Mouse (Mus musculus) embryonic stem cell, embryonic (primary cell): ENCODE data around the gene Trpc7.

ENCODE experiments used
- CTCF ChIA-PET, 4 experiments: fragments of 300-600 bp in 2 of 4; fragments of 350-600 bp in 2 of 4; sonication (Branson Sonifier 250); formaldehyde crosslinking; loops; one replicate each; lab custom pipeline; 2022; ENCODE audit warnings: inconsistent platforms in 2 of 4; lab: Charles Lee
- POLR2A ChIA-PET, 4 experiments: fragments of 300-600 bp in 2 of 4; fragments of 350-600 bp in 2 of 4; sonication (Branson Sonifier 250); formaldehyde crosslinking; loops; one replicate each; lab custom pipeline; 2022; ENCODE audit warnings: antibody characterized with exemption in 4 of 4, inconsistent platforms in 1 of 4; lab: Charles Lee

The Trpc7 gene

GRCm38 (mm10) chr13:56806776-56807490 lies 88.9 kb downstream of the Trpc7 start:
- ChIA-PET POLR2A (interaction anchor here in 3 of 4 experiments (0.5 to 1.9 kb wide), 10 partner anchors 64 to 463 kb away, joined by 3 to 5 read pairs (median 4); no protein-coding TSS in a partner anchor), CTCF (interaction anchor here (0.5 to 3.4 kb wide), 77 partner anchors 9 to 1607 kb away, joined by 3 to 56 read pairs (median 4); no protein-coding TSS in a partner anchor)

- ChIA-PET CTCF (interaction anchor here in 3 of 4 experiments (0.9 to 3.4 kb wide), 8 partner anchors 11 to 464 kb away, joined by 3 to 56 read pairs (median 14); no protein-coding TSS in a partner anchor), POLR2A (interaction anchor here in 1 of 4 experiments (1.2 kb wide), 1 partner anchor 129 kb away, joined by 3 read pairs; no protein-coding TSS in a partner anchor)
Measured at GRCm38 (mm10) chr13:56805131-56805530, 90.7 kb downstream of the Trpc7 start.

GRCm38 (mm10) chr13:56797459-56797858 lies 98.3 kb downstream of the Trpc7 start:
- ChIA-PET CTCF (interaction anchor here in 1 of 4 experiments (1.0 kb wide), 1 partner anchor 9 kb away, joined by 3 read pairs; no protein-coding TSS in a partner anchor), POLR2A (no interaction called here)

GRCm38 (mm10) chr13:56795501-56795900 lies 100.3 kb downstream of the Trpc7 start:
- ChIA-PET CTCF (interaction anchor here in 1 of 4 experiments (1.0 to 2.0 kb wide), 3 partner anchors 11 to 473 kb away, joined by 4 to 7 read pairs (median 5); no protein-coding TSS in a partner anchor), POLR2A (no interaction called here)

GRCm38 (mm10) chr13:56794441-56794840 lies 101.4 kb downstream of the Trpc7 start:
- CTCF ChIA-PET: interaction anchor here in 3 of 4 experiments (0.5 to 2.0 kb wide), 8 partner anchors 8 to 518 kb away, joined by 3 to 7 read pairs (median 3); no protein-coding TSS in a partner anchor
- POLR2A ChIA-PET: interaction anchor here in 2 of 4 experiments (0.7 kb wide), 2 partner anchors 124 to 224 kb away, joined by 4 to 5 read pairs; no protein-coding TSS in a partner anchor

- POLR2A ChIA-PET: no interaction called here
- CTCF ChIA-PET: interaction anchor here in 1 of 4 experiments (1.4 kb wide), 1 partner anchor 14 kb away, joined by 5 read pairs; no protein-coding TSS in a partner anchor
Measured at GRCm38 (mm10) chr13:56792844-56793243, 102.9 kb downstream of the Trpc7 start.

GRCm38 (mm10) chr13:56790683-56791082 lies 105.1 kb downstream of the Trpc7 start:
- ChIA-PET CTCF (interaction anchor here in 3 of 4 experiments (0.6 to 1.7 kb wide), 7 partner anchors 16 to 952 kb away, joined by 3 to 5 read pairs (median 3); no protein-coding TSS in a partner anchor), POLR2A (no interaction called here)

- CTCF ChIA-PET: no interaction called here
- POLR2A ChIA-PET: no interaction called here
Measured at GRCm38 (mm10) chr13:56782621-56783020, 113.2 kb downstream of the Trpc7 start.

GRCm38 (mm10) chr13:56781697-56782096 lies 114.1 kb downstream of the Trpc7 start:
- POLR2A ChIA-PET: no interaction called here
- CTCF ChIA-PET: interaction anchor here in 1 of 4 experiments (2.3 kb wide), 1 partner anchor 23 kb away, joined by 10 read pairs; no protein-coding TSS in a partner anchor

GRCm38 (mm10) chr13:56780746-56781469 lies 114.9 kb downstream of the Trpc7 start:
- ChIA-PET POLR2A (no interaction called here), CTCF (interaction anchor here in 2 of 4 experiments (0.9 to 2.3 kb wide), 3 partner anchors 9 to 22 kb away, joined by 3 to 10 read pairs (median 3); no protein-coding TSS in a partner anchor)

GRCm38 (mm10) chr13:56774304-56774703 lies 121.5 kb downstream of the Trpc7 start:
- ChIA-PET POLR2A (interaction anchor here in 1 of 4 experiments (0.7 kb wide), 1 partner anchor 27 kb away, joined by 3 read pairs; no protein-coding TSS in a partner anchor), CTCF (interaction anchor here in 2 of 4 experiments (0.6 to 1.5 kb wide), 2 partner anchors 16 to 79 kb away, joined by 3 to 7 read pairs; no protein-coding TSS in a partner anchor)

GRCm38 (mm10) chr13:56773262-56773870 lies 122.4 kb downstream of the Trpc7 start:
- POLR2A ChIA-PET: interaction anchor here in 1 of 4 experiments (0.6 kb wide), 1 partner anchor 1116 kb away, joined by 4 read pairs; no protein-coding TSS in a partner anchor
- CTCF ChIA-PET: interaction anchor here in 3 of 4 experiments (0.5 to 1.5 kb wide), 6 partner anchors 15 to 269 kb away, joined by 3 to 9 read pairs (median 4); no protein-coding TSS in a partner anchor

- ChIA-PET CTCF (interaction anchor here in 2 of 4 experiments (0.7 to 1.2 kb wide), 3 partner anchors 8 to 34 kb away, joined by 3 read pairs; no protein-coding TSS in a partner anchor), POLR2A (no interaction called here)
Measured at GRCm38 (mm10) chr13:56772592-56772991, 123.2 kb downstream of the Trpc7 start.

GRCm38 (mm10) chr13:56770786-56771185 lies 125.0 kb downstream of the Trpc7 start:
- ChIA-PET CTCF (interaction anchor here (0.6 to 2.6 kb wide), 16 partner anchors 12 to 499 kb away, joined by 3 to 13 read pairs (median 4); no protein-coding TSS in a partner anchor), POLR2A (no interaction called here)

GRCm38 (mm10) chr13:56770136-56770578 lies 125.6 kb downstream of the Trpc7 start:
- ChIA-PET POLR2A (interaction anchor here in 1 of 4 experiments (0.7 kb wide), 1 partner anchor 11 kb away, joined by 5 read pairs; no protein-coding TSS in a partner anchor), CTCF (interaction anchor here in 3 of 4 experiments (0.6 to 2.6 kb wide), 16 partner anchors 12 to 569 kb away, joined by 3 to 13 read pairs (median 6); no protein-coding TSS in a partner anchor)

GRCm38 (mm10) chr13:56769431-56769830 lies 126.4 kb downstream of the Trpc7 start:
- CTCF ChIA-PET: interaction anchor here in 3 of 4 experiments (0.6 to 2.6 kb wide), 7 partner anchors 11 to 569 kb away, joined by 3 to 13 read pairs (median 6); no protein-coding TSS in a partner anchor
- POLR2A ChIA-PET: interaction anchor here in 1 of 4 experiments (0.7 kb wide), 1 partner anchor 11 kb away, joined by 5 read pairs; no protein-coding TSS in a partner anchor

- ChIA-PET POLR2A (no interaction called here), CTCF (interaction anchor here (0.6 to 3.2 kb wide), 6 partner anchors 8 to 1009 kb away, joined by 3 to 14 read pairs (median 6); no protein-coding TSS in a partner anchor)
Measured at GRCm38 (mm10) chr13:56766211-56766610, 129.6 kb downstream of the Trpc7 start.
